Mouse (Mus musculus): Measurements from ENCODE around the gene Sik2. TPM values are rescaled to one million over a fixed set of nuclear protein-coding genes. Genes with fewer than 3 reads are reported as not detected.
A peak's percentile ranks its signal among the peaks of the same experiment; 100 is the strongest.

Sik2 gene
- total RNA-seq, 1 experiment from 2014 or later = 137 TPM

- no peak for DNase-seq
These were observed 22.8 kb downstream of the Sik2 start for GRCm38 (mm10) chr9:50986123-50986522.

GRCm38 (mm10) chr9:50981499-50982190 is 27.2 kb downstream of the Sik2 start:
- DNase-seq = no peak

- no peak for DNase-seq
These were observed 34.2 kb downstream of the Sik2 start for GRCm38 (mm10) chr9:50974631-50975030.

GRCm38 (mm10) chr9:50970413-50970812 is 38.5 kb downstream of the Sik2 start:
- DNase-seq = no peak

GRCm38 (mm10) chr9:50969266-50969665 is 39.6 kb downstream of the Sik2 start:
- no peak for DNase-seq

- no peak for DNase-seq
These were observed 42.6 kb downstream of the Sik2 start for GRCm38 (mm10) chr9:50966277-50966676.

- DNase-seq = no peak
These were observed 43.5 kb downstream of the Sik2 start for GRCm38 (mm10) chr9:50965392-50965791.

GRCm38 (mm10) chr9:50964911-50965310 is 44.0 kb downstream of the Sik2 start:
- no peak for DNase-seq

- DNase-seq = peak; percentile 72
These were observed 50.9 kb downstream of the Sik2 start for GRCm38 (mm10) chr9:50957956-50958489.

- DNase-seq = no peak
These were observed 53.7 kb downstream of the Sik2 start for GRCm38 (mm10) chr9:50955176-50955575.

- no peak for DNase-seq
These were observed 60.6 kb downstream of the Sik2 start for GRCm38 (mm10) chr9:50948097-50948823.

GRCm38 (mm10) chr9:50946338-50946737 is 62.5 kb downstream of the Sik2 start:
- no peak for DNase-seq

GRCm38 (mm10) chr9:50944826-50945225 is 64.0 kb downstream of the Sik2 start:
- no peak for DNase-seq

GRCm38 (mm10) chr9:50942711-50943110 is 66.2 kb downstream of the Sik2 start:
- no peak for DNase-seq

- DNase-seq = no peak
These were observed 67.0 kb downstream of the Sik2 start for GRCm38 (mm10) chr9:50941804-50942401.

GRCm38 (mm10) chr9:50929986-50930385 is 78.9 kb downstream of the Sik2 start:
- DNase-seq = no peak

GRCm38 (mm10) chr9:50925801-50926200 is 83.1 kb downstream of the Sik2 start:
- DNase-seq = no peak

GRCm38 (mm10) chr9:50924454-50924853 is 84.4 kb downstream of the Sik2 start:
- DNase-seq = no peak

GRCm38 (mm10) chr9:50922363-50923153 is 86.3 kb downstream of the Sik2 start:
- no peak for DNase-seq

GRCm38 (mm10) chr9:50920933-50921895 is 87.7 kb downstream of the Sik2 start:
- no peak for DNase-seq

GRCm38 (mm10) chr9:50919554-50919953 is 89.3 kb downstream of the Sik2 start:
- no peak for DNase-seq

Measured in adrenal gland, postnatal 14 days (tissue).